Mouse (Mus musculus) liver, postnatal 0 days (tissue): ENCODE measurements around the gene Casz1.

Experiments used
- CTCF ChIP-seq: sonication (generic); IDR thresholded peaks from 2 replicates; pipeline ENCODE4 v1.5.1; 2016; ENCODE audit warnings: antibody characterized with exemption, low read depth
- EP300 ChIP-seq: IDR thresholded peaks from 2 replicates; pipeline ENCODE4 v1.6.1; 2016; ENCODE audit warnings: antibody characterized with exemption, low read depth, mild to moderate bottlenecking

DNA sequence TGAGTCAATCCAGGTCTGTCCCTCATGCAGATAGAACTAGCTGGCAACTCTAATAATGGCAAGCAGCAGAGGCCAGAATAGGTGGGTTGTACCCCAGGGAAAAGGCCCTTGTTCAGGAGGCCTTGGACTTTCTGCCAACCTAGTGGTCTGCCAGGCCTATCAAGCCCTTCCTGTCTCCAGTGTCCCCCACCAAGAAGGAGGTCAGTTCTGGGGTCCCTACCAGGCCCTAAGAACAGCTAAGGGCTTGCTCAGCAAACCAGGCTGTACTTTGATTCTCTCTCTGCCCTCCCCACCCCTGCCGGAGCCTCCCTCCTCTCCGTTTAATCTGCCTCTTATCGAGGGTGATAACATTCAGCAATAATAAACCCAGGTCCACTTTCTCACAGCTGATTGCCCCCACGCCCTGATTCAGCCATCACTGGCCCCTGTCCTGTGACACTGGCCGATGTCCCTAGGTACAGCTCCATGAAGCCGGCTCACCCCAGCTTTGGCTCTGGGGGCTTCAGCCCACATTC is 19.1 kb upstream of the Casz1 start:
- TF ChIP-seq EP300 (no peak), CTCF (no peak)
